Mouse (Mus musculus) thymus, postnatal 0 days (tissue): ENCODE data around the gene Mier1. TPM values are rescaled to one million over a fixed set of nuclear protein-coding genes. Genes with fewer than 3 reads are reported as not detected.
"Not testable (repeated sequence)": the region's sequence is repeated elsewhere in the genome, so short reads cannot be mapped to it uniquely, and the experiment has no call there.

Experiments
- DNase-seq: peaks from one replicate; pipeline ENCODE4 v3.0.0-alpha.2; 2015; ENCODE audit warnings: low spot score
- polyA plus RNA-seq: library from polyadenylated mRNA; unstranded; fragments of >200 nt; fragmentation: Nextera tagmentation; extraction: Ambion mirVana; gene quantifications from 2 replicates; pipeline ENCODE4 v1.2.1, GENCODE M21; 2015

The Mier1 gene
- polyA plus RNA-seq, 1 experiment from 2014 or later: 169 TPM

GRCm38 (mm10) chr4:103158781-103159180 is 44.6 kb downstream of the Mier1 start:
- no peak for DNase-seq

- DNase-seq: not testable (repeated sequence)
Measured at GRCm38 (mm10) chr4:103166198-103166597, 52.0 kb downstream of the Mier1 start.

GRCm38 (mm10) chr4:103171256-103171655 is 57.1 kb downstream of the Mier1 start:
- no peak for DNase-seq

GRCm38 (mm10) chr4:103173507-103173906 is 59.3 kb downstream of the Mier1 start:
- no peak for DNase-seq

- peak; percentile 47 for DNase-seq
Measured at GRCm38 (mm10) chr4:103174001-103174400, 59.8 kb downstream of the Mier1 start.

GRCm38 (mm10) chr4:103177681-103178080 is 63.5 kb downstream of the Mier1 start:
- no peak for DNase-seq

- no peak for DNase-seq
Measured at GRCm38 (mm10) chr4:103178635-103179318, 64.6 kb downstream of the Mier1 start.

GRCm38 (mm10) chr4:103179581-103179980 is 65.4 kb downstream of the Mier1 start:
- DNase-seq: no peak

- DNase-seq: no peak
Measured at GRCm38 (mm10) chr4:103180300-103180888, 66.2 kb downstream of the Mier1 start.

- no peak for DNase-seq
Measured at GRCm38 (mm10) chr4:103188786-103189640, 74.8 kb downstream of the Mier1 start.

- DNase-seq: no peak
Measured at GRCm38 (mm10) chr4:103192421-103192820, 78.2 kb downstream of the Mier1 start.

GRCm38 (mm10) chr4:103197401-103197800 is 83.2 kb downstream of the Mier1 start:
- DNase-seq: no peak

GRCm38 (mm10) chr4:103199086-103199485 is 84.9 kb downstream of the Mier1 start:
- peak; percentile 43 for DNase-seq

GRCm38 (mm10) chr4:103200046-103200445 is 85.9 kb downstream of the Mier1 start:
- no peak for DNase-seq

- DNase-seq: no peak
Measured at GRCm38 (mm10) chr4:103203646-103204045, 89.5 kb downstream of the Mier1 start.

- DNase-seq: no peak
Measured at GRCm38 (mm10) chr4:103208553-103208952, 94.4 kb downstream of the Mier1 start.

GRCm38 (mm10) chr4:103213859-103214497 is 99.8 kb downstream of the Mier1 start:
- peak; percentile 14 for DNase-seq

- peak; percentile 78 for DNase-seq
Measured at GRCm38 (mm10) chr4:103214498-103214924, 100.3 kb downstream of the Mier1 start.
